Mouse (Mus musculus): Measurements from ENCODE around the gene Emx1. TPM values are rescaled to one million over a fixed set of nuclear protein-coding genes. Genes with fewer than 3 reads are reported as not detected.
A peak's percentile ranks its signal among the peaks of the same experiment; 100 is the strongest.
"Not testable (repeated sequence)": the region's sequence is repeated elsewhere in the genome, so short reads cannot be mapped to it uniquely, and the experiment has no call there.

Gene Emx1
- 61.3 and 68.6 TPM in 2 replicates for polyA plus RNA-seq (2014; fragmentation: Nextera tagmentation; extraction: Ambion mirVana)

- peaks cover 16% of the 10 kb centered on the region; the same call in 1 of the 2 replicates for H3K36me3 ChIP-seq (ENCODE audit: control insufficient read depth, insufficient read depth, low read length)
- WGBS, result under 1% methylated on average over 68 of the region's 81 CpGs
- DNase-seq (ENCODE audit: low spot score) (peak; percentile 83), ATAC-seq (peak; percentile 86)
- peak within 1 kb of the TSS; percentile 64 for H3K4me3 ChIP-seq (ENCODE audit: low read depth, low read length)
- H3K9me3 ChIP-seq (replicated peaks; ENCODE audit: control insufficient read depth, low read length), result no peaks in the 10 kb centered on the region
- H3K27ac ChIP-seq (ENCODE audit: low read depth, low read length), result peak within 1 kb of the TSS; percentile 91
- H3K27me3 ChIP-seq (replicated peaks; ENCODE audit: control insufficient read depth, insufficient read depth, low read length), result peaks cover 31% of the 10 kb centered on the region
- peak within 1 kb of the TSS; percentile 68 for H3K4me2 ChIP-seq (ENCODE audit: low read length)
- H3K9ac ChIP-seq (ENCODE audit: low read length), result peak within 1 kb of the TSS; percentile 94
- peaks cover 20% of the 10 kb centered on the region for H3K4me1 ChIP-seq (ENCODE audit: control insufficient read depth, insufficient read depth, low read length)
Measured at GRCm38 (mm10) chr6:85187340-85188211, at the start of gene Emx1. TSS of gene Emx1 (plus strand) at chr6:85187438.

- Histone ChIP-seq H3K4me2 (ENCODE audit: low read length) (no peak overlapping the region), H3K4me1 (ENCODE audit: control insufficient read depth, insufficient read depth, low read length) (no peaks in the 10 kb centered on the region), H3K9ac (ENCODE audit: low read length) (no peak overlapping the region), H3K27ac (ENCODE audit: low read depth, low read length) (no peak overlapping the region), H3K27me3 (replicated peaks; ENCODE audit: control insufficient read depth, insufficient read depth, low read length) (no peaks in the 10 kb centered on the region), H3K36me3 (ENCODE audit: control insufficient read depth, insufficient read depth, low read length) (no peaks in the 10 kb centered on the region), H3K4me3 (ENCODE audit: low read depth, low read length) (no peak overlapping the region), H3K9me3 (replicated peaks; ENCODE audit: control insufficient read depth, low read length) (no peaks in the 10 kb centered on the region)
- DNase-seq (ENCODE audit: low spot score), result no peak
- 89% methylated on average over 2 of the region's 2 CpGs for WGBS
- ATAC-seq, result no peak
Measured at GRCm38 (mm10) chr6:85139534-85139933, 47.7 kb upstream of the Emx1 start.

- ATAC-seq; H3K4me1 ChIP-seq (ENCODE audit: control insufficient read depth, insufficient read depth, low read length); H3K4me2 ChIP-seq (ENCODE audit: low read length); H3K27me3 ChIP-seq (replicated peaks; ENCODE audit: control insufficient read depth, insufficient read depth, low read length); H3K36me3 ChIP-seq (ENCODE audit: control insufficient read depth, insufficient read depth, low read length); H3K9ac ChIP-seq (ENCODE audit: low read length); H3K27ac ChIP-seq (ENCODE audit: low read depth, low read length); H3K4me3 ChIP-seq (ENCODE audit: low read depth, low read length); H3K9me3 ChIP-seq (replicated peaks; ENCODE audit: control insufficient read depth, low read length): not testable (repeated sequence)
- 8% methylated on average over 6 of the region's 7 CpGs for WGBS
- DNase-seq (ENCODE audit: low spot score), result peak; percentile 66
Measured at GRCm38 (mm10) chr6:85141013-85141412, 46.2 kb upstream of the Emx1 start.

GRCm38 (mm10) chr6:85144466-85144865 lies 42.8 kb upstream of the Emx1 start:
- Histone ChIP-seq H3K4me1 (ENCODE audit: control insufficient read depth, insufficient read depth, low read length) (no peaks in the 10 kb centered on the region), H3K9me3 (replicated peaks; ENCODE audit: control insufficient read depth, low read length) (no peaks in the 10 kb centered on the region), H3K27me3 (replicated peaks; ENCODE audit: control insufficient read depth, insufficient read depth, low read length) (no peaks in the 10 kb centered on the region), H3K4me2 (ENCODE audit: low read length) (no peak overlapping the region), H3K27ac (ENCODE audit: low read depth, low read length) (no peak overlapping the region), H3K36me3 (ENCODE audit: control insufficient read depth, insufficient read depth, low read length) (no peaks in the 10 kb centered on the region), H3K9ac (ENCODE audit: low read length) (no peak overlapping the region), H3K4me3 (ENCODE audit: low read depth, low read length) (no peak overlapping the region)
- 75% methylated on average over 3 of the region's 3 CpGs for WGBS
- no peak for DNase-seq (ENCODE audit: low spot score)
- ATAC-seq, result no peak

- H3K4me1 ChIP-seq (ENCODE audit: control insufficient read depth, insufficient read depth, low read length), result no peaks in the 10 kb centered on the region
- no peaks in the 10 kb centered on the region for H3K9me3 ChIP-seq (replicated peaks; ENCODE audit: control insufficient read depth, low read length)
- 69% methylated on average over 3 of the region's 3 CpGs for whole genome bisulfite sequencing
- no peak overlapping the region for H3K4me2 ChIP-seq (ENCODE audit: low read length)
- H3K36me3 ChIP-seq (ENCODE audit: control insufficient read depth, insufficient read depth, low read length), result no peaks in the 10 kb centered on the region
- H3K27ac ChIP-seq (ENCODE audit: low read depth, low read length), result no peak overlapping the region
- DNase-seq (ENCODE audit: low spot score) (no peak), ATAC-seq (no peak)
- no peak overlapping the region for H3K9ac ChIP-seq (ENCODE audit: low read length)
- no peak overlapping the region for H3K4me3 ChIP-seq (ENCODE audit: low read depth, low read length)
- no peaks in the 10 kb centered on the region for H3K27me3 ChIP-seq (replicated peaks; ENCODE audit: control insufficient read depth, insufficient read depth, low read length)
Measured at GRCm38 (mm10) chr6:85147636-85148035, 39.6 kb upstream of the Emx1 start.

GRCm38 (mm10) chr6:85150386-85150785 lies 36.9 kb upstream of the Emx1 start:
- no peak overlapping the region for H3K4me2 ChIP-seq (ENCODE audit: low read length)
- no peaks in the 10 kb centered on the region for H3K9me3 ChIP-seq (replicated peaks; ENCODE audit: control insufficient read depth, low read length)
- H3K4me1 ChIP-seq (ENCODE audit: control insufficient read depth, insufficient read depth, low read length), result peaks cover 6% of the 10 kb centered on the region; the same call in 1 of the 2 replicates
- H3K27ac ChIP-seq (ENCODE audit: low read depth, low read length), result no peak overlapping the region
- no peak overlapping the region for H3K4me3 ChIP-seq (ENCODE audit: low read depth, low read length)
- no peak overlapping the region for H3K9ac ChIP-seq (ENCODE audit: low read length)
- WGBS, result 77% methylated on average over 3 of the region's 3 CpGs
- H3K27me3 ChIP-seq (replicated peaks; ENCODE audit: control insufficient read depth, insufficient read depth, low read length), result no peaks in the 10 kb centered on the region
- ATAC-seq (no peak), DNase-seq (ENCODE audit: low spot score) (no peak)
- no peaks in the 10 kb centered on the region for H3K36me3 ChIP-seq (ENCODE audit: control insufficient read depth, insufficient read depth, low read length)

GRCm38 (mm10) chr6:85153970-85154540 lies 33.2 kb upstream of the Emx1 start:
- Histone ChIP-seq H3K9me3 (replicated peaks; ENCODE audit: control insufficient read depth, low read length) (no peaks in the 10 kb centered on the region), H3K4me3 (ENCODE audit: low read depth, low read length) (no peak overlapping the region), H3K36me3 (ENCODE audit: control insufficient read depth, insufficient read depth, low read length) (no peaks in the 10 kb centered on the region), H3K4me1 (ENCODE audit: control insufficient read depth, insufficient read depth, low read length) (peaks cover 6% of the 10 kb centered on the region; the same call in 1 of the 2 replicates), H3K27ac (ENCODE audit: low read depth, low read length) (no peak overlapping the region), H3K27me3 (replicated peaks; ENCODE audit: control insufficient read depth, insufficient read depth, low read length) (no peaks in the 10 kb centered on the region), H3K4me2 (ENCODE audit: low read length) (no peak overlapping the region), H3K9ac (ENCODE audit: low read length) (no peak overlapping the region)
- WGBS, result 4% methylated on average over 8 of the region's 9 CpGs
- DNase-seq (ENCODE audit: low spot score), result peak; percentile 95
- peak; percentile 64 for ATAC-seq

GRCm38 (mm10) chr6:85154861-85155528 lies 32.2 kb upstream of the Emx1 start:
- Histone ChIP-seq H3K9me3 (replicated peaks; ENCODE audit: control insufficient read depth, low read length) (no peaks in the 10 kb centered on the region), H3K4me2 (ENCODE audit: low read length) (peak overlapping the region; percentile 71), H3K36me3 (ENCODE audit: control insufficient read depth, insufficient read depth, low read length) (no peaks in the 10 kb centered on the region), H3K4me1 (ENCODE audit: control insufficient read depth, insufficient read depth, low read length) (peaks cover 6% of the 10 kb centered on the region; the same call in 1 of the 2 replicates), H3K27ac (ENCODE audit: low read depth, low read length) (peak overlapping the region; percentile 52), H3K4me3 (ENCODE audit: low read depth, low read length) (peak overlapping the region; percentile 36), H3K9ac (ENCODE audit: low read length) (peak overlapping the region; percentile 71), H3K27me3 (replicated peaks; ENCODE audit: control insufficient read depth, insufficient read depth, low read length) (no peaks in the 10 kb centered on the region)
- under 1% methylated on average over 34 of the region's 34 CpGs for WGBS
- DNase-seq (ENCODE audit: low spot score) (peak; percentile 71), ATAC-seq (peak; percentile 54)

Data from forebrain, embryonic 14.5 days (tissue).